Mouse (Mus musculus) C2C12 (cell line): Measurements from ENCODE around the gene Gtf2ird1.

ENCODE experiments used
- CEBPB ChIP-seq: IDR thresholded peaks from one replicate; pipeline ENCODE4 v1.6.1; 2011; ENCODE audit warnings: low read depth, mild to moderate bottlenecking, control low read depth, moderate library complexity
- CTCF ChIP-seq: IDR thresholded peaks from one replicate; pipeline ENCODE4 v1.5.1; 2011; ENCODE audit not compliant: control insufficient read depth, insufficient read depth, insufficient read length
- FOSL1 ChIP-seq: IDR thresholded peaks from one replicate; pipeline ENCODE4 v1.8.0; 2011; ENCODE audit warnings: mild to moderate bottlenecking, low read length; ENCODE audit not compliant: poor library complexity, insufficient read depth, severe bottlenecking
- MAX ChIP-seq: IDR thresholded peaks from one replicate; pipeline ENCODE4 v1.6.1; 2011; ENCODE audit warnings: mild to moderate bottlenecking, control low read depth
- MYOD1 ChIP-seq: IDR thresholded peaks from one replicate; pipeline ENCODE4 v1.6.1; 2011; ENCODE audit warnings: low read depth; ENCODE audit not compliant: control insufficient read depth, insufficient read length
- MYOG ChIP-seq: IDR thresholded peaks from one replicate; pipeline ENCODE4 v1.6.1; 2011; ENCODE audit not compliant: control insufficient read depth, insufficient read length; ENCODE audit errors: extremely low read depth
- USF1 ChIP-seq: IDR thresholded peaks from one replicate; pipeline ENCODE4 v1.6.1; 2011; ENCODE audit warnings: low read depth, mild to moderate bottlenecking, control low read depth, moderate library complexity

DNA sequence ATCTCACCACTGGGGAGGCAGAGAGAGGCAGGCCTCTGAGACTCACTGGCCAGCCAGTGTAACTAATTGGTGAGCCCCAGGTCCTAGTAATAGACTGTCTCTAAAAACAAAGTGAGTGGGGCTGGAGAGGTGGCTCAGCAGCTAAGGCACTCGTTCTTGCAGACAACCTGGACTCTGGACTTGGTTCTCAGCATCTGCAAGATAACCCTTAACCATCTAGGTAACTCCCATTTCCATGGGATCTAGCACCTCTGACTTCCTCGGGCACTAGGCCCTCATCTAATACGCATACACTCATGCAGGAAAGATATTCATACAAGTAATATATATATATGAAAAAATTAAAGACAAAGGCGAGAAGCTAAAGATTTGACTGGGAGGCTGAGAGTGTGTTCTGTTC lies 26.4 kb downstream of the Gtf2ird1 start:
- no peak for TF ChIP-seq CTCF
- TF ChIP-seq MYOD1: no peak
- TF ChIP-seq MYOG: no peak
- no peak for TF ChIP-seq USF1
- no peak for TF ChIP-seq CEBPB
- TF ChIP-seq MAX: no peak
- TF ChIP-seq FOSL1: no peak
